Mouse (Mus musculus) kidney, embryonic 15.5 days (tissue): ENCODE results near the gene Dlgap5. TPM values are rescaled to one million over a fixed set of nuclear protein-coding genes. Genes with fewer than 3 reads are reported as not detected.
A peak's percentile ranks its signal among the peaks of the same experiment; 100 is the strongest.
"Not testable (repeated sequence)": the region's sequence is repeated elsewhere in the genome, so short reads cannot be mapped to it uniquely, and the experiment has no call there.

ENCODE experiments used
- ATAC-seq: fragments of 200-750 bp; cut with Nextera tagmentation; replicated peaks from 2 replicates; pipeline ENCODE4 v1.8.0; 2017; ENCODE audit warnings: moderate TSS enrichment; ENCODE audit not compliant: low FRiP score
- H3K27ac ChIP-seq: fragments of 300-500 bp; sonication (generic); 2 replicates; pipeline ENCODE4 v1.5.1; 2015; ENCODE audit warnings: mild to moderate bottlenecking, inconsistent platforms
- H3K27me3 ChIP-seq: fragments of 300-500 bp; sonication (generic); 2 replicates; pipeline ENCODE4 v1.6.1; 2015; ENCODE audit warnings: inconsistent platforms
- H3K36me3 ChIP-seq: fragments of 300-500 bp; sonication (generic); 2 replicates; pipeline ENCODE4 v1.6.1; 2015; ENCODE audit warnings: inconsistent platforms
- H3K4me1 ChIP-seq: fragments of 300-500 bp; sonication (generic); 2 replicates; pipeline ENCODE4 v1.6.1; 2015; ENCODE audit warnings: inconsistent platforms
- H3K4me2 ChIP-seq: fragments of 300-500 bp; sonication (generic); 2 replicates; pipeline ENCODE4 v1.6.1; 2015; ENCODE audit warnings: moderate library complexity, mild to moderate bottlenecking, inconsistent platforms
- H3K4me3 ChIP-seq: fragments of 300-500 bp; sonication (generic); replicated peaks from 2 replicates; pipeline ENCODE4 v1.5.1; 2015; ENCODE audit warnings: mild to moderate bottlenecking, inconsistent platforms
- H3K9ac ChIP-seq: fragments of 300-500 bp; sonication (generic); 2 replicates; pipeline ENCODE4 v1.6.1; 2015; ENCODE audit warnings: mild to moderate bottlenecking, inconsistent platforms
- H3K9me3 ChIP-seq: fragments of 300-500 bp; sonication (generic); replicated peaks from 2 replicates; pipeline ENCODE4 v1.6.1; 2016; ENCODE audit warnings: inconsistent platforms
- WGBS: fragments of 180-500 bp; shearing (Covaris S2); methylation state at CpG from one replicate; pipeline ENCODE4 v1.1.7; 2015; ENCODE audit warnings: mixed read lengths; 5-methylcytosine and 5-hydroxymethylcytosine counted together
- polyA plus RNA-seq: library from polyadenylated mRNA; unstranded; fragments of >200 nt; fragmentation: Nextera tagmentation; extraction: Ambion mirVana; gene quantifications from 2 replicates; pipeline ENCODE4 v1.2.1, GENCODE M21; 2015

The Dlgap5 gene
- polyA plus RNA-seq = 47.8 and 53.9 TPM in 2 replicates

- no peaks in the 10 kb centered on the region for H3K9me3 ChIP-seq
- peaks cover 35% of the 10 kb centered on the region for H3K36me3 ChIP-seq
- H3K9ac ChIP-seq = peak within 1 kb of the TSS; percentile 55
- peak; percentile 96 for ATAC-seq
- no peaks in the 10 kb centered on the region for H3K27me3 ChIP-seq
- peaks cover 17% of the 10 kb centered on the region for H3K4me1 ChIP-seq
- H3K4me3 ChIP-seq = peak within 1 kb of the TSS; percentile 69
- H3K4me2 ChIP-seq = peak within 1 kb of the TSS; percentile 67
- peak within 1 kb of the TSS; percentile 84 for H3K27ac ChIP-seq
- WGBS = 2% methylated on average over 36 of the region's 36 CpGs
Observed at GRCm38 (mm10) chr14:47417775-47418665, at the start of gene Dlgap5. Gene Dlgap5, minus strand, starts transcription at chr14:47418407.

- Histone ChIP-seq H3K4me2 (no peak overlapping the region), H3K27ac (no peak overlapping the region), H3K36me3 (no peaks in the 10 kb centered on the region), H3K4me1 (no peaks in the 10 kb centered on the region), H3K27me3 (no peaks in the 10 kb centered on the region), H3K9ac (no peak overlapping the region), H3K9me3 (no peaks in the 10 kb centered on the region), H3K4me3 (no peak overlapping the region)
- 46% methylated on average over 7 of the region's 7 CpGs for WGBS
- ATAC-seq = no peak
Observed at GRCm38 (mm10) chr14:47465468-47466175, 47.4 kb upstream of the Dlgap5 start.

GRCm38 (mm10) chr14:47464426-47464825, 46.2 kb upstream of the Dlgap5 start:
- 74% methylated on average over 10 of the region's 10 CpGs for WGBS
- H3K27ac ChIP-seq = no peak overlapping the region

GRCm38 (mm10) chr14:47462877-47463460, 44.8 kb upstream of the Dlgap5 start:
- no peak overlapping the region for H3K9ac ChIP-seq
- H3K4me3 ChIP-seq = no peak overlapping the region
- no peaks in the 10 kb centered on the region for H3K27me3 ChIP-seq
- no peaks in the 10 kb centered on the region for H3K36me3 ChIP-seq
- 85% methylated on average over 9 of the region's 9 CpGs for WGBS
- no peak overlapping the region for H3K27ac ChIP-seq
- no peak overlapping the region for H3K4me2 ChIP-seq
- H3K9me3 ChIP-seq = no peaks in the 10 kb centered on the region
- ATAC-seq = no peak
- H3K4me1 ChIP-seq = no peaks in the 10 kb centered on the region

More at GRCm38 (mm10) chr14:47464426-47464825, 46.2 kb upstream of the Dlgap5 start:
- no peaks in the 10 kb centered on the region for H3K9me3 ChIP-seq
- H3K4me3 ChIP-seq = no peak overlapping the region
- no peaks in the 10 kb centered on the region for H3K4me1 ChIP-seq
- no peak overlapping the region for H3K9ac ChIP-seq
- H3K4me2 ChIP-seq = no peak overlapping the region
- no peaks in the 10 kb centered on the region for H3K27me3 ChIP-seq
- H3K36me3 ChIP-seq = no peaks in the 10 kb centered on the region
- no peak for ATAC-seq

- Histone ChIP-seq H3K9ac (no peak overlapping the region), H3K27me3 (no peaks in the 10 kb centered on the region), H3K36me3 (no peaks in the 10 kb centered on the region), H3K27ac (no peak overlapping the region), H3K9me3 (no peaks in the 10 kb centered on the region), H3K4me3 (no peak overlapping the region), H3K4me2 (no peak overlapping the region), H3K4me1 (no peaks in the 10 kb centered on the region)
- ATAC-seq = no peak
- WGBS = 87% methylated on average over 4 of the region's 4 CpGs
Observed at GRCm38 (mm10) chr14:47462453-47462852, 44.2 kb upstream of the Dlgap5 start.

GRCm38 (mm10) chr14:47461997-47462396, 43.8 kb upstream of the Dlgap5 start:
- no peak for ATAC-seq
- no peak overlapping the region for H3K27ac ChIP-seq
- H3K4me3 ChIP-seq = no peak overlapping the region
- no peaks in the 10 kb centered on the region for H3K4me1 ChIP-seq
- H3K36me3 ChIP-seq = no peaks in the 10 kb centered on the region
- no peak overlapping the region for H3K9ac ChIP-seq
- no peak overlapping the region for H3K4me2 ChIP-seq
- WGBS = 90% methylated on average over 8 of the region's 8 CpGs
- no peaks in the 10 kb centered on the region for H3K27me3 ChIP-seq
- no peaks in the 10 kb centered on the region for H3K9me3 ChIP-seq

GRCm38 (mm10) chr14:47459556-47459955, 41.3 kb upstream of the Dlgap5 start:
- WGBS = 68% methylated on average over 4 of the region's 4 CpGs
- Histone ChIP-seq H3K4me1 (no peaks in the 10 kb centered on the region), H3K4me3 (no peak overlapping the region), H3K36me3 (no peaks in the 10 kb centered on the region), H3K27ac (no peak overlapping the region), H3K27me3 (no peaks in the 10 kb centered on the region), H3K9me3 (no peaks in the 10 kb centered on the region), H3K9ac (no peak overlapping the region), H3K4me2 (no peak overlapping the region)
- ATAC-seq = no peak

GRCm38 (mm10) chr14:47450121-47450520, 31.9 kb upstream of the Dlgap5 start, which contains the start of gene Fbxo34:
Gene Fbxo34, plus strand, starts transcription at chr14:47450421.
- 74% methylated on average over 3 of the region's 5 CpGs for whole genome bisulfite sequencing
- ATAC-seq = not testable (repeated sequence)

GRCm38 (mm10) chr14:47445331-47446095, 27.3 kb upstream of the Dlgap5 start:
- H3K4me3 ChIP-seq = no peak overlapping the region
- no peaks in the 10 kb centered on the region for H3K9me3 ChIP-seq
- H3K27me3 ChIP-seq = no peaks in the 10 kb centered on the region
- H3K27ac ChIP-seq = no peak overlapping the region
- ATAC-seq = no peak
- no peak overlapping the region for H3K9ac ChIP-seq
- H3K36me3 ChIP-seq = no peaks in the 10 kb centered on the region
- H3K4me1 ChIP-seq = no peaks in the 10 kb centered on the region
- WGBS = 73% methylated on average over 9 of the region's 9 CpGs
- no peak overlapping the region for H3K4me2 ChIP-seq

More at GRCm38 (mm10) chr14:47450121-47450520, 31.9 kb upstream of the Dlgap5 start, which contains the start of gene Fbxo34:
- H3K27me3 ChIP-seq, H3K27ac ChIP-seq, H3K4me1 ChIP-seq, H3K9me3 ChIP-seq, H3K4me2 ChIP-seq, H3K36me3 ChIP-seq, H3K4me3 ChIP-seq, H3K9ac ChIP-seq: not testable (repeated sequence)

- Histone ChIP-seq H3K27me3 (no peaks in the 10 kb centered on the region), H3K27ac (no peak overlapping the region), H3K9me3 (peaks cover 3% of the 10 kb centered on the region), H3K4me2 (no peak overlapping the region), H3K9ac (no peak overlapping the region), H3K4me3 (no peak overlapping the region), H3K36me3 (no peaks in the 10 kb centered on the region), H3K4me1 (no peaks in the 10 kb centered on the region)
- 62% methylated on average over 2 of the region's 2 CpGs for WGBS
- ATAC-seq = no peak
Observed at GRCm38 (mm10) chr14:47444907-47445306, 26.7 kb upstream of the Dlgap5 start.

- no peaks in the 10 kb centered on the region for H3K27me3 ChIP-seq
- H3K9me3 ChIP-seq = peaks cover 8% of the 10 kb centered on the region
- H3K4me3 ChIP-seq = no peak overlapping the region
- no peaks in the 10 kb centered on the region for H3K4me1 ChIP-seq
- WGBS = 70% methylated on average over 3 of the region's 3 CpGs
- H3K27ac ChIP-seq = no peak overlapping the region
- H3K4me2 ChIP-seq = no peak overlapping the region
- no peak for ATAC-seq
- H3K9ac ChIP-seq = no peak overlapping the region
- H3K36me3 ChIP-seq = no peaks in the 10 kb centered on the region
Observed at GRCm38 (mm10) chr14:47438947-47439346, 20.7 kb upstream of the Dlgap5 start.
